ENCODE assay signal across 11 mouse cellular contexts in genomic region chr8:123331301-123331700, GRCm38 (mm10). TPM values are rescaled to one million over a fixed set of nuclear protein-coding genes. Genes with fewer than 3 reads are reported as not detected.
DNase-seq lines count a peak whose midpoint lies in the region; ATAC-seq and TF ChIP-seq lines count a peak whose summit lies in the region.
"Had no signal": no experiment of that assay in that cellular context is flagged by ENCODE, and none has a peak within 500 bp of the region (broad histone marks: within the 10 kb centered on the region; RNA-seq: fewer than 3 reads in every experiment).

No protein-coding gene starts in this region.

- H3K4me3 ChIP-seq in liver, embryonic 11.5 days (ENCODE audit: low read depth, low read length): no peak overlapping the region
- no peak overlapping the region for H3K4me3 ChIP-seq in ES-Bruce4 (ENCODE audit: low read depth, low read length)
- no peak overlapping the region for H3K4me3 ChIP-seq in hindbrain, embryonic 11.5 days (ENCODE audit: low read depth, low read length)
- H3K4me3 ChIP-seq in neural tube, embryonic 13.5 days: peak overlapping the region; percentile 85; the same call in 1 of the 2 replicates
- no peak overlapping the region for H3K4me3 ChIP-seq in left cerebral cortex, adult 2 months

- no peak for TF ChIP-seq POLR2A in ES-Bruce4 (IDR thresholded peaks at IDR 0.05; ENCODE audit: insufficient read depth, low read length)

- H3K4me2 ChIP-seq in liver, embryonic 11.5 days: peak overlapping the region; percentile 97
- H3K4me2 ChIP-seq in hindbrain, embryonic 11.5 days (replicated peaks; ENCODE audit: low read depth, low read length): no peak overlapping the region
- peak overlapping the region; percentile 63 for H3K4me2 ChIP-seq in neural tube, embryonic 13.5 days

- no peak for ATAC-seq in liver, embryonic 11.5 days (replicated peaks; ENCODE audit: low FRiP score)
- ATAC-seq in hindbrain, embryonic 11.5 days (ENCODE audit: low FRiP score): no peak
- ATAC-seq in neural tube, embryonic 13.5 days (ENCODE audit: low read depth): no peak
- no peak for ATAC-seq in megakaryocyte, adult 5-6 weeks (ENCODE audit: poor library complexity, severe bottlenecking)

- intact Hi-C loops in left cerebral cortex, adult 2 months (cut with DNase I): no loop called here

- no peaks in the 10 kb centered on the region for H3K9me3 ChIP-seq in liver, embryonic 11.5 days (ENCODE audit: control insufficient read depth, low read length)
- H3K9me3 ChIP-seq in ES-Bruce4 (replicated peaks; ENCODE audit: control insufficient read depth, insufficient read depth, low read length, poor library complexity, severe bottlenecking): no peaks in the 10 kb centered on the region
- H3K9me3 ChIP-seq in hindbrain, embryonic 11.5 days (ENCODE audit: control insufficient read depth, low read length): no peaks in the 10 kb centered on the region
- no peaks in the 10 kb centered on the region for H3K9me3 ChIP-seq in neural tube, embryonic 13.5 days
- H3K9me3 ChIP-seq: embryonic facial prominence, embryonic 10.5 days; limb, embryonic 12.5 days had no signal

- no peak for DNase-seq in liver, embryonic 11.5 days (ENCODE audit: low spot score)
- no peak for DNase-seq in liver
- DNase-seq in hindbrain, embryonic 11.5 days (ENCODE audit: low spot score): no peak
- DNase-seq in left cerebral cortex, adult 2 months (ENCODE audit: extremely low spot score in 1 of 2, low spot score in 2 of 2): no peak
- no peak for DNase-seq in adrenal gland, postnatal 25 days
- DNase-seq: kidney, postnatal 14 days had no signal

- TF ChIP-seq EP300 in ES-Bruce4 (IDR thresholded peaks at IDR 0.05; ENCODE audit: insufficient read depth, low read depth, low read length): no peak

- no peaks in the 10 kb centered on the region for H3K27me3 ChIP-seq in liver, embryonic 11.5 days (replicated peaks; ENCODE audit: control insufficient read depth, insufficient read depth, low read length)
- no peaks in the 10 kb centered on the region for H3K27me3 ChIP-seq in ES-Bruce4 (ENCODE audit: control insufficient read depth, insufficient read depth, low read length, poor library complexity, severe bottlenecking)
- H3K27me3 ChIP-seq in hindbrain, embryonic 11.5 days (ENCODE audit: control insufficient read depth, insufficient read depth, low read length): no peaks in the 10 kb centered on the region
- H3K27me3 ChIP-seq in neural tube, embryonic 13.5 days: no peaks in the 10 kb centered on the region

- H3K27ac ChIP-seq in liver, embryonic 11.5 days (ENCODE audit: low read depth, low read length): peak overlapping the region; percentile 23; the same call in 1 of the 2 replicates
- peak overlapping the region; percentile 14; the same call in 1 of the 2 replicates for H3K27ac ChIP-seq in ES-Bruce4 (ENCODE audit: insufficient read depth, low read length)
- peak overlapping the region; percentile 90 for H3K27ac ChIP-seq in hindbrain, embryonic 11.5 days (ENCODE audit: low read depth, low read length)
- peak overlapping the region; percentile 96 for H3K27ac ChIP-seq in neural tube, embryonic 13.5 days (replicated peaks)
- H3K27ac ChIP-seq in left cerebral cortex, adult 2 months: no peak overlapping the region; the same call in 1 of the 2 replicates
- H3K27ac ChIP-seq: limb, embryonic 12.5 days had no signal

- no peak for TF ChIP-seq CTCF in ES-Bruce4 (IDR thresholded peaks at IDR 0.05; ENCODE audit: low read depth, low read length)
- no peak for TF ChIP-seq CTCF in left cerebral cortex, adult 2 months (IDR thresholded peaks at IDR 0.05)

- no peaks in the 10 kb centered on the region for H3K36me3 ChIP-seq in liver, embryonic 11.5 days (ENCODE audit: control insufficient read depth, insufficient read depth, low read length)
- H3K36me3 ChIP-seq in ES-Bruce4 (ENCODE audit: control insufficient read depth, insufficient read depth, low read length, poor library complexity, severe bottlenecking): no peaks in the 10 kb centered on the region
- no peaks in the 10 kb centered on the region for H3K36me3 ChIP-seq in hindbrain, embryonic 11.5 days (ENCODE audit: control insufficient read depth, insufficient read depth, low read length)
- H3K36me3 ChIP-seq in neural tube, embryonic 13.5 days: no peaks in the 10 kb centered on the region
- H3K36me3 ChIP-seq: embryonic facial prominence, embryonic 10.5 days; limb, embryonic 12.5 days had no signal

- WGBS in liver, embryonic 11.5 days: 67% methylated on average over 2 of the region's 2 CpGs
- WGBS in hindbrain, embryonic 11.5 days: 84% methylated on average over 2 of the region's 2 CpGs
- WGBS in neural tube, embryonic 13.5 days: 87% methylated on average over 2 of the region's 2 CpGs

- H3K4me1 ChIP-seq in liver, embryonic 11.5 days (replicated peaks; ENCODE audit: control insufficient read depth, insufficient read depth, low read length): peaks cover 28% of the 10 kb centered on the region
- H3K4me1 ChIP-seq in ES-Bruce4 (ENCODE audit: control insufficient read depth, insufficient read depth, low read length): no peaks in the 10 kb centered on the region
- H3K4me1 ChIP-seq in hindbrain, embryonic 11.5 days (replicated peaks; ENCODE audit: control insufficient read depth, insufficient read depth, low read length): 0 out of 2 replicates have a peak, but pooled peaks cover 3% of the 10 kb centered on the region
- H3K4me1 ChIP-seq in neural tube, embryonic 13.5 days (replicated peaks): peaks cover 36% of the 10 kb centered on the region

- H3K9ac ChIP-seq in liver, embryonic 11.5 days (ENCODE audit: low read depth, low read length): no peak overlapping the region
- no peak overlapping the region for H3K9ac ChIP-seq in ES-Bruce4 (ENCODE audit: low read depth, poor library complexity, severe bottlenecking)
- no peak overlapping the region for H3K9ac ChIP-seq in hindbrain, embryonic 11.5 days (ENCODE audit: low read depth, low read length)
- H3K9ac ChIP-seq in neural tube, embryonic 13.5 days: peak overlapping the region; percentile 94; the same call in 1 of the 2 replicates
- H3K9ac ChIP-seq: limb, embryonic 12.5 days had no signal

RNA-seq across cellular contexts. Expression of gene Spire2, which starts 1.2 kb away (rescaled TPM):
- 6.5 and 6.7 TPM in 2 replicates for polyA plus RNA-seq in liver, embryonic 11.5 days (2014; fragmentation: Nextera tagmentation; extraction: Ambion mirVana)
- 4.2 and 5.0 TPM in 2 replicates for polyA plus RNA-seq in ES-Bruce4 (2011; ENCODE audit: insufficient read depth, insufficient read length, low read depth, missing spikeins)
- 13.1 and 13.2 TPM in 2 replicates for polyA plus RNA-seq in hindbrain, embryonic 11.5 days (2014; fragmentation: Nextera tagmentation; extraction: Ambion mirVana)
- 35.9 and 40.2 TPM in 2 replicates for polyA plus RNA-seq in neural tube, embryonic 13.5 days (2015; fragmentation: Nextera tagmentation; extraction: Ambion mirVana)
- 0.07 TPM in 1 of 2 replicates, not detected in the other for total RNA-seq in megakaryocyte, adult 5-6 weeks (2015)
- not detected in 2 replicates for total RNA-seq in megakaryocyte, adult 5-6 weeks (2017)
- total RNA-seq in left cerebral cortex, adult 2 months (2021): 10 to 100 TPM; 14.1 to 19.5 TPM
- 1.7 and 2.2 TPM in 2 replicates for total RNA-seq in adrenal gland, postnatal 25 days (2021)

RNA-seq across cellular contexts. Expression of gene Fanca, which starts 12.9 kb away (rescaled TPM):
- 39.7 and 46.8 TPM in 2 replicates for polyA plus RNA-seq in liver, embryonic 11.5 days (2014; fragmentation: Nextera tagmentation; extraction: Ambion mirVana)
- polyA plus RNA-seq in ES-Bruce4 (2011; ENCODE audit: insufficient read depth, insufficient read length, low read depth, missing spikeins): 56.4 and 58.9 TPM in 2 replicates
- 26.9 and 35.4 TPM in 2 replicates for polyA plus RNA-seq in hindbrain, embryonic 11.5 days (2014; fragmentation: Nextera tagmentation; extraction: Ambion mirVana)
- 9.3 and 11.0 TPM in 2 replicates for polyA plus RNA-seq in neural tube, embryonic 13.5 days (2015; fragmentation: Nextera tagmentation; extraction: Ambion mirVana)
- total RNA-seq in megakaryocyte, adult 5-6 weeks (2015): 29.5 and 36.3 TPM in 2 replicates
- 37.9 and 50.2 TPM in 2 replicates for total RNA-seq in megakaryocyte, adult 5-6 weeks (2017)
- total RNA-seq in left cerebral cortex, adult 2 months (2021): 1 to 10 TPM; 3.1 to 3.7 TPM
- total RNA-seq in adrenal gland, postnatal 25 days (2021): 6.6 and 15.5 TPM in 2 replicates

RNA-seq across cellular contexts. Expression of gene Tcf25, which starts 42.3 kb away (rescaled TPM):
- 136 and 147 TPM in 2 replicates for polyA plus RNA-seq in liver, embryonic 11.5 days (2014; fragmentation: Nextera tagmentation; extraction: Ambion mirVana)
- polyA plus RNA-seq in ES-Bruce4 (2011; ENCODE audit: insufficient read depth, insufficient read length, low read depth, missing spikeins): 239 TPM in 2 replicates
- polyA plus RNA-seq in hindbrain, embryonic 11.5 days (2014; fragmentation: Nextera tagmentation; extraction: Ambion mirVana): 179 and 181 TPM in 2 replicates
- polyA plus RNA-seq in neural tube, embryonic 13.5 days (2015; fragmentation: Nextera tagmentation; extraction: Ambion mirVana): 317 and 328 TPM in 2 replicates
- 68.3 and 86.8 TPM in 2 replicates for total RNA-seq in megakaryocyte, adult 5-6 weeks (2015)
- total RNA-seq in megakaryocyte, adult 5-6 weeks (2017): 187 and 329 TPM in 2 replicates
- 100 to 1,000 TPM; 586 to 610 TPM for total RNA-seq in left cerebral cortex, adult 2 months (2021)
- 203 and 237 TPM in 2 replicates for total RNA-seq in adrenal gland, postnatal 25 days (2021)
